Mouse (Mus musculus) brain, embryonic 14.5 days (tissue): ENCODE data around the gene Cog7.

ENCODE experiments used
- CTCF ChIP-seq: fragments of 200-500 bp; IDR thresholded peaks from 2 replicates; pipeline ENCODE4 v1.5.1; 2012; ENCODE audit warnings: inconsistent platforms, mild to moderate bottlenecking, moderate library complexity, borderline replicate concordance; ENCODE audit not compliant: insufficient read depth, insufficient read length; ENCODE audit errors: extremely low read depth
- POLR2A ChIP-seq: fragments of 200-500 bp; IDR thresholded peaks from 2 replicates; pipeline ENCODE4 v1.6.1; 2012; ENCODE audit warnings: mild to moderate bottlenecking, inconsistent platforms, borderline replicate concordance; ENCODE audit not compliant: poor library complexity, insufficient read depth, insufficient read length, severe bottlenecking; ENCODE audit errors: extremely low read depth

DNA sequence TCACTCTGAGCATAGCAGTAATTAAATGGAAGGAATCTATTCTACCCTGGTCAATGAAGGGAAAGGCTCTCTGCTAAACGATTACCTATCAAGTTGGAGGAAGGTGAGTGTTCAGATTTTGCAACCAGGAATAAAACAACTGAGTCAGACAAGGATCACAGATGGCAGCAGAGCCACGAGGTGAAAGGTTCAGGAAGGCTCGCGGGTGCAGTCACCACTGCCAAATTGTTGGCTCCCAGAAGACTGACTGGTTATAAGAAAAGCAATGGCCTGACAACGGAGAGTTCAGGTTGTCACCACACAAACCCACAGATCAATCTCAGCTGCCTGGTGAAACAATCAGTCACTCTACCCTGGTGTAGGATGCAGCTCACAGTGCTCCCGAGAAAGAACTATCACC lies 135.5 kb downstream of the Cog7 start:
- no peak for TF ChIP-seq CTCF
- TF ChIP-seq POLR2A, result no peak
